Mouse (Mus musculus) lung, embryonic 14.5 days (tissue): ENCODE results near the gene Zfp300. TPM values are rescaled to one million over a fixed set of nuclear protein-coding genes. Genes with fewer than 3 reads are reported as not detected.

ENCODE experiments used
- ATAC-seq: fragments of 200-750 bp; cut with Nextera tagmentation; 2 replicates; pipeline ENCODE4 v1.8.0; 2017; ENCODE audit warnings: mild to moderate bottlenecking, moderate TSS enrichment, moderate library complexity; ENCODE audit not compliant: insufficient read depth
- DNase-seq: peaks from one replicate; pipeline ENCODE4 v3.0.0-alpha.2; 2015
- H3K27ac ChIP-seq: fragments of 300-500 bp; sonication (generic); 2 replicates; pipeline ENCODE4 v1.5.1; 2014; ENCODE audit warnings: low read depth, mild to moderate bottlenecking, moderate library complexity
- H3K27me3 ChIP-seq: fragments of 300-500 bp; sonication (generic); 2 replicates; pipeline ENCODE4 v1.6.1; 2014; ENCODE audit warnings: low read length, control low read depth; ENCODE audit not compliant: insufficient read depth
- H3K36me3 ChIP-seq: fragments of 300-500 bp; sonication (generic); 2 replicates; pipeline ENCODE4 v1.6.1; 2014; ENCODE audit warnings: control low read depth; ENCODE audit not compliant: insufficient read depth
- H3K4me1 ChIP-seq: fragments of 300-500 bp; sonication (generic); 2 replicates; pipeline ENCODE4 v1.6.1; 2014; ENCODE audit warnings: antibody characterized with exemption, control low read depth; ENCODE audit not compliant: insufficient read depth
- H3K4me2 ChIP-seq: fragments of 300-500 bp; sonication (generic); 2 replicates; pipeline ENCODE4 v1.6.1; 2014; ENCODE audit warnings: mild to moderate bottlenecking
- H3K4me3 ChIP-seq: fragments of 300-500 bp; sonication (generic); 2 replicates; pipeline ENCODE4 v1.5.1; 2014; ENCODE audit warnings: low read depth, low read length
- H3K9ac ChIP-seq: fragments of 300-500 bp; sonication (generic); 2 replicates; pipeline ENCODE4 v1.6.1; 2014
- H3K9me3 ChIP-seq: fragments of 300-500 bp; sonication (generic); 2 replicates; pipeline ENCODE4 v1.6.1; 2016; ENCODE audit warnings: low read depth, low read length, control low read depth
- CTCF ChIP-seq: IDR thresholded peaks from 2 replicates; pipeline ENCODE4 v1.5.1; 2016; ENCODE audit warnings: antibody characterized with exemption, low read depth
- WGBS: fragments of 180-500 bp; shearing (Covaris S2); extraction: QIAGEN DNeasy Blood & Tissue Kit; methylation state at CpG from one replicate; pipeline ENCODE4 v1.1.7; 2014; 5-methylcytosine and 5-hydroxymethylcytosine counted together
- polyA plus RNA-seq: library from polyadenylated mRNA; unstranded; fragments of >200 nt; fragmentation: Nextera tagmentation; extraction: Ambion mirVana; gene quantifications from 2 replicates; pipeline ENCODE4 v1.2.1, GENCODE M21; 2014

The Zfp300 gene
- polyA plus RNA-seq, 1 experiment from 2014 or later, result 1.3 TPM

- Histone ChIP-seq H3K27ac (peak overlapping the region; percentile 22; the same call in 1 of the 2 replicates), H3K9ac (peak overlapping the region; percentile 52), H3K9me3 (no peaks in the 10 kb centered on the region), H3K4me2 (peak overlapping the region; percentile 52), H3K27me3 (no peaks in the 10 kb centered on the region), H3K36me3 (no peaks in the 10 kb centered on the region), H3K4me1 (no peaks in the 10 kb centered on the region), H3K4me3 (peak overlapping the region; percentile 50)
- TF ChIP-seq CTCF, result no peak
- WGBS, result 15% methylated on average over 9 of the region's 9 CpGs
- DNase-seq (peak; percentile 4), ATAC-seq (peak; percentile 69)
These were observed 27.9 kb downstream of the Zfp300 start for GRCm38 (mm10) chrX:21061460-21061859.

Other genes with a start within 250 kb of the Zfp300 start
- 34.2 and 34.7 TPM in 2 replicates for gene Timp1, start 219.4 kb downstream of the Zfp300 start, polyA plus RNA-seq
- gene Syn1, start 168.5 kb downstream of the Zfp300 start, polyA plus RNA-seq, result 0.11 and 0.42 TPM in 2 replicates
- gene Cfp, start 158.0 kb downstream of the Zfp300 start, polyA plus RNA-seq, result 5.6 and 6.0 TPM in 2 replicates
- 7.7 and 8.0 TPM in 2 replicates for gene Elk1, start 138.9 kb downstream of the Zfp300 start, polyA plus RNA-seq
- gene Uxt, start 127.5 kb downstream of the Zfp300 start, polyA plus RNA-seq, result 53.2 and 55.9 TPM in 2 replicates
- gene Zfp182, start 27.2 kb downstream of the Zfp300 start, polyA plus RNA-seq, result 5.5 and 5.9 TPM in 2 replicates
- not detected in 2 replicates for gene Spaca5, start 21.1 kb downstream of the Zfp300 start, polyA plus RNA-seq
- gene Ssxa1, start 26.3 kb upstream of the Zfp300 start, polyA plus RNA-seq, result not detected in 2 replicates
- not detected in 2 replicates for gene Gm21876, start 86.1 kb upstream of the Zfp300 start, polyA plus RNA-seq